Mouse (Mus musculus): ENCODE data around the gene Pelo.

Pelo gene

GRCm38 (mm10) chr13:115095392-115095791, 5.4 kb upstream of the Pelo start:
- no peak for DNase-seq

DNA sequence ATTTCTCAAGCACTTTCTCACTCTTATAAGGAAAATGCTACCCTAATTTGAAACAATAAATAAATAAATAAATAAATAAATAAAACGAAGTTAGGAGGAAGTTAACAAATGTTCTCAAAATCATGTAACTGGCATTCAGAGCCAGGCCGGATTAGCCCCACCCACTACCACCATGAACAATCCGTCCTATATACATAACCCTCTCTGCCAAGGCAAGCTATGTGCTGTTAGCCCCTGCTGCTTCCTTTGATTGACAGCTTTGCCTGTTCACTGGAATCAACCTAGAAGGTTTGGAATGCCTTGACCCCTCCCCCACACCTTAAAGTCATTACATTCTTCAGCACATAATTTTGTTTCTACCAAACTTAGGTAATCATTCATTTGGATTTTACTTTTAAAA, 1.5 kb upstream of the Pelo start:
- no peak for DNase-seq

- DNase-seq, result no peak
These were observed 1.0 kb upstream of the Pelo start for GRCm38 (mm10) chr13:115090977-115091445.

- DNase-seq, result peak; percentile 67
These were observed 476 bp downstream of the Pelo start for GRCm38 (mm10) chr13:115089395-115090025.

DNA sequence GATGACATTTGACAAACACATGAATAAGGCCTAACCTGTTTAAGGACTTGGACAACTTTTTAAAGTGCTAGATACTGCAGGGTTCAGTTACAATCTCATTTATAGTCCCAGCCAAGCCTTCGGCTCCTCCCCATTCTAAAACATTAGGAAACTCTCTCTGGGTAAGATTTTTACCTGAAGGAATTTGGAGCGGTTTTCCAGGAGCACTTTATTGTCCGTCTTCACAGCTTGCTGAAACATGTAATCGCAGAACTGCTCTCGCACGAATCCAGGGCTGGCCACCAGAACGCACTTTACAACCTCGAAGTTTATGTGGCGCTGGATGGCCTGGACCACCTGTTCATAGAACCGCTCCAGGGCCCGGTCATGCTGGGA, 979 bp downstream of the Pelo start:
- no peak for DNase-seq

DNA sequence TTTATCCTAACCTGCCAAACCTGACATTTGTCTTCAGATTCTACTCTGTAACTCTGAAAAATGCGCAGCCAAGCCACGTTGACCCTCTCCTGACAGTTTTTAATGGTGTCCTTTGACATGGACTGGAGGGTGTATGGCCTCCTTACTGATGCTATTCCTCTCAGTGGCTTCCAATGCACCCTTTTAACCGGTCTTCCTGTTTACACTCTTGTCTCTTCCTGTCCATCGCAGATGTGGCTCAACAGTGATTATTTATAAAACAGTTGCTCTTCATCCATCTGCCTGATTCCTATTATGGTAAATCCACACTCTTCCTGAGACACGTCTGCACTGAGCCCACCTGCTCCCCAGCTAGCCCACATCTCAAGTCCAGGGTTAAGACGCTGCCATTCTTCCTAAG, 4.0 kb downstream of the Pelo start:
- no peak for DNase-seq

- DNase-seq, result no peak
These were observed 7.6 kb downstream of the Pelo start for GRCm38 (mm10) chr13:115082339-115082738.

DNA sequence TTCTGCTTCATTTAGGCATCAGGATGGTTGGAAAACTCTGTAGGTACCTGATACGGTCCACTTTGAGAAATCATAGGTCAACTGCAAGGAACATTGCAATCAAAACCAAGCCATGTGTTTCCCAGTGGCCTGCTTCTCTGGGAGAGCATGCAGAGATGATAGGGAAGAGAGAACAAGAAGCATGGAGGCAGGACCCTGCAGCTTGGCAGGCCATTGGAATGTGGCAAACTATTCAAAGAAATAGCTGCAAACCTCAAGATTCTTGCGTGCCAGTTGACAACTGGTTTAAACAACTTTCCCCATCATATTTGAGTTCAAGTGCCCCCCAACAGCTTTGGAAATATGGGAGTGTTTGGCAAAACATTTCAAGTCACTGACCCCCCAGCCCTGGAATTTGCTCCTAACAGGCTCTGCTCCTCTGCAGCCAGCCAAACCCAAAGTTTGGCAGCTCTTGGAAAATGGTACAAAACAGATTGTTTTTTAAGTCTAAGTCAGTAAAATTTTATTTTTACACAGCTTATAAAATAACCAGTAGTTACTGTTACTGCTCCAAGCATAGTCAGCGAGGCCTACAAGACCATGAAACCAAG, 9.9 kb downstream of the Pelo start:
- DNase-seq, result no peak

DNA sequence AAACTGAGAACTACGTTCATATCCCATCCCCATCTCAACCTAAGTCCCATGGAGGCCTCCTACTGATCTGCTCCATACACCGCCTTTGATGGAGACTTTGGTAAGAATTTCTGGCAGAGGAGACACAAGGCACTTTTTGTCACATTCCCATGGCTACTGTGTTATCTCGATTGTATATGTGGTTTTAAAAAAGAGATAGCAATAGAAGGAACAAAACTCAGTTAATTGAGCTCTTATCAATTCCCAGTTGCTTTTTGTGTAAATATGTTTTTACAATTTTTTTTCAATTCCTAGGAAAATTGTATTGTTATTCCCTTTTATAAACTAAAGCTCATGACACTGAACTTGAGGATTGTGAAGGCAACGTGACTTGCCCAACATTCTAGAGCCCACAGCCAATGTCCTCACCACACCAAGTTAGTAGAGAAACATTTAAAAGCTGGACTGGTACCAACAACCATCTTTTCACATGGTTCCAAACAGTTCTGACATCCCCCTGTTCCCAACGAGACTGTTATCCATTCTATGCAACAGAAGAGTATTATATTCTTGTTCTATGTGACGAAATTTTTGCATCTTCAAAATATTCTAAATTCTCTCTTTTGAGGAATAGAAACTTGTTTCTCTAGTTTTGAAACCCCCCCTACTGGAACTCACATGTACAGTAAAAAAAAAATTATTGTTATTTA, 10.8 kb downstream of the Pelo start:
- no peak for DNase-seq

- peak; percentile 65 for DNase-seq
These were observed 12.4 kb downstream of the Pelo start for GRCm38 (mm10) chr13:115077346-115078134.

- no peak for DNase-seq
These were observed 17.6 kb downstream of the Pelo start for GRCm38 (mm10) chr13:115072386-115072785.

DNA sequence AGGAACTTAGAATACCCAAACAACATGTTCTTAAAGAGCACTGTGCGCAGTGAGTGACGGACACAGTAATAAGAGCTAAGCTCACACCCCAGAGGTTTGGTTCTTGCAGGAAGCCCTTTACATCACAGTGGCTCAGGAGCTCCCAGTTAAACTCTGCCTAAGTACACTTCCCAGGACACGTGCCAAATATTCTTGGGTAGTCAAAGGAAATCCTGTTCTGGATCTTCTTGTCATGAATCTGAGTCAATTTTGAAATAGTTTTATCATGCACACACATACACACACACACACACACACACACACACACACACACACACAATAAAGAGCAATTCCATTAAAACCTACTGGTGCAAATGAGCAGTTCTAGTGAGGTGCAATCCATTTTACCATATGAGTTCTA, 18.6 kb downstream of the Pelo start:
- DNase-seq, result peak; percentile 30

DNA sequence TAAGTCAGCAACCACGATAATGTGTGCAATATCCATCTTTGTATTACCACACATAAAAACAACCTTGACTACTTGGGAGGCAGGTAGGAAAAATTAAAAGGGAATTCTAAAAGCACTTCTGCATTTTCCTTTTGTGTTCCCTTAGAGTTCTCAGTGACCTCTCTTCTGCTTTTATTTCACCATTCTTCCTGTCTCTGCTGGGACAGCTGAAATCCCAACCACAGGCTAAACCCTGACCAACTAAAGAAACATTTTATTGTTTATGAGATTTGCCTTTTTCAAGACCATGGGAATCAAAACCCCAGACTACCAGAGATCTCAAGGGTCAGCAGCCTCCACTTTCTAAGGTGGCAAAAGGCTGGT, 22.0 kb downstream of the Pelo start:
- no peak for DNase-seq

- DNase-seq, result no peak
These were observed 22.5 kb downstream of the Pelo start for GRCm38 (mm10) chr13:115067324-115067967.

- DNase-seq, result no peak
These were observed 32.4 kb downstream of the Pelo start for GRCm38 (mm10) chr13:115057555-115057954.

DNA sequence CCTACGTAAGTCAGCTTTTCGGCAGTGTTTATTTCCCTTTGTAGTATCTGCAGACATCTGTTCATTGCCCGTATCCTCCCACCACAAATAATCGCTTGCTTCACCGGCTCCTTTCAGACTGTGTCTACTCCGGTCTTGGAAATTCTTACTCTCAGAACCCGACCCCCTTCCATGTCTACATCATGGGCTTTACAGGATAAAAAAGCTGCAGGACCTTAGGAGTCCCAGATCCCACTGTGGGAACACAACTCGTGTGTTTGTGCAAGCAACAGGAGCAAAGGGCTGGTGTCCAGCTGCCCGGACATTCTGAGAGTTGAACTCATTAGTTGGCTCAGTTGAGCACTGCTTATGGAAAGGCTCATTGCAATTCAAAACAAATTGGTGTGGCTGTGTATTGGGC, 35.2 kb downstream of the Pelo start:
- no peak for DNase-seq

- DNase-seq, result no peak
These were observed 37.4 kb downstream of the Pelo start for GRCm38 (mm10) chr13:115052568-115052967.

GRCm38 (mm10) chr13:115050660-115051559, 39.1 kb downstream of the Pelo start:
- DNase-seq, result no peak

GRCm38 (mm10) chr13:115042652-115043051, 47.3 kb downstream of the Pelo start:
- no peak for DNase-seq
